Mouse (Mus musculus) thymus, postnatal 36 days (tissue): Measurements from ENCODE around the gene 4930578G10Rik.
"Not testable (repeated sequence)": the region's sequence is repeated elsewhere in the genome, so short reads cannot be mapped to it uniquely, and the experiment has no call there.

Experiments used
- DNase-seq, 2 experiments: peaks; one replicate each; pipeline ENCODE4 v3.0.0; 2022; ENCODE audit warnings: mixed read lengths in 2 of 2

The 4930578G10Rik gene

GRCm38 (mm10) chr4:42735245-42735644 lies at the start of gene 4930578G10Rik:
Gene 4930578G10Rik, plus strand, starts transcription at chr4:42735545.
- not testable (repeated sequence) for DNase-seq

- not testable (repeated sequence) for DNase-seq
Measured at GRCm38 (mm10) chr4:42756477-42756876, 21.1 kb downstream of the 4930578G10Rik start, which contains the start of gene Ccl19. Gene Ccl19, minus strand, starts transcription at chr4:42756577.

- DNase-seq: not testable (repeated sequence)
Measured at GRCm38 (mm10) chr4:42773893-42774292, 38.5 kb downstream of the 4930578G10Rik start, which contains the start of gene Ccl21a. Gene Ccl21a, minus strand, starts transcription at chr4:42773993.

- DNase-seq: not testable (repeated sequence)
Measured at GRCm38 (mm10) chr4:42853788-42854187, 118.4 kb downstream of the 4930578G10Rik start, which contains the start of gene Fam205a1. Gene Fam205a1, minus strand, starts transcription at chr4:42853888.

GRCm38 (mm10) chr4:42856671-42857070 lies 121.3 kb downstream of the 4930578G10Rik start, which contains the start of gene Gm12394:
Gene Gm12394, minus strand, starts transcription at chr4:42856771.
- not testable (repeated sequence) for DNase-seq

- not testable (repeated sequence) for DNase-seq
Measured at GRCm38 (mm10) chr4:42860483-42860882, 125.1 kb downstream of the 4930578G10Rik start.

GRCm38 (mm10) chr4:42863487-42863886 lies 128.1 kb downstream of the 4930578G10Rik start:
- not testable (repeated sequence) for DNase-seq

GRCm38 (mm10) chr4:42867390-42867789 lies 132.0 kb downstream of the 4930578G10Rik start:
- DNase-seq: no peak

GRCm38 (mm10) chr4:42868193-42868592 lies 132.8 kb downstream of the 4930578G10Rik start:
- DNase-seq: no peak

GRCm38 (mm10) chr4:42870748-42871147 lies 135.4 kb downstream of the 4930578G10Rik start:
- no peak for DNase-seq

- no peak for DNase-seq
Measured at GRCm38 (mm10) chr4:42872151-42872550, 136.8 kb downstream of the 4930578G10Rik start.

- DNase-seq: no peak
Measured at GRCm38 (mm10) chr4:42872746-42873435, 137.5 kb downstream of the 4930578G10Rik start.

GRCm38 (mm10) chr4:42874134-42874533 lies 138.8 kb downstream of the 4930578G10Rik start, which contains the start of gene Fam205c:
Gene Fam205c, minus strand, starts transcription at chr4:42874234.
- DNase-seq: no peak

- peak in 1 of 2 experiments; percentile 9 for DNase-seq
Measured at GRCm38 (mm10) chr4:42876586-42877291, 141.4 kb downstream of the 4930578G10Rik start.

GRCm38 (mm10) chr4:42877657-42878056 lies 142.3 kb downstream of the 4930578G10Rik start:
- DNase-seq: no peak

- no peak for DNase-seq
Measured at GRCm38 (mm10) chr4:42879829-42880676, 144.7 kb downstream of the 4930578G10Rik start.

GRCm38 (mm10) chr4:42880677-42880948 lies 145.3 kb downstream of the 4930578G10Rik start:
- no peak for DNase-seq

- DNase-seq: no peak
Measured at GRCm38 (mm10) chr4:42886926-42887325, 151.6 kb downstream of the 4930578G10Rik start.

- DNase-seq: no peak
Measured at GRCm38 (mm10) chr4:42888806-42889205, 153.5 kb downstream of the 4930578G10Rik start.

GRCm38 (mm10) chr4:42891176-42891575 lies 155.8 kb downstream of the 4930578G10Rik start:
- DNase-seq: no peak

- no peak for DNase-seq
Measured at GRCm38 (mm10) chr4:42895118-42895517, 159.8 kb downstream of the 4930578G10Rik start.
